Mouse (Mus musculus) telencephalon, adult 2 months (tissue): ENCODE results near the gene Olfr955.

Experiments
- DNase-seq: peaks from one replicate; pipeline ENCODE4 v3.0.0-alpha.2; 2011; ENCODE audit warnings: low read depth, low spot score

Olfr955 gene

GRCm38 (mm10) chr9:39471844-39472243, at the start of gene Olfr955:
Gene Olfr955, minus strand, starts transcription at chr9:39471944.
- DNase-seq: no peak

- DNase-seq: no peak
Observed at GRCm38 (mm10) chr9:39518595-39518994, 46.9 kb upstream of the Olfr955 start.

DNA sequence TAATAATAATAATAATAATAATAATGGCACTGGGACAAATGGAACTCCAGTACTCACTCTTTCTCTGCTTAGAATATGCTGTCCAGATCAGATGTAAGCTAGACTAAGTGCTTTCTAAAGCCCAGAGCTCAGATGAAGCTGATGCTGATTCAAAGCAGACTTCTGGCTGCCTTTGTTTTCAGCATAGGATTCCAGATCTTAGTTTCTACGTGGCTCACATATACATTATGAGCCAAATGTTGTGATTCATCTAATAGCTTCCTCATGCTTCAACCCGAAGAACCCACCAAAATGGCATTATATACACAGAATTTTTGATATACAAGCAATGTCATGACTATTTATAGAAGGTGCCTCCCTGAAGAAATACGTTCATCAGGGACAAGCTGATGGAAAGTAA, 43.8 kb upstream of the Olfr955 start, which contains the start of gene Olfr957:
Gene Olfr957, minus strand, starts transcription at position 279 of the 400 bp plus-strand sequence.
- DNase-seq: no peak

DNA sequence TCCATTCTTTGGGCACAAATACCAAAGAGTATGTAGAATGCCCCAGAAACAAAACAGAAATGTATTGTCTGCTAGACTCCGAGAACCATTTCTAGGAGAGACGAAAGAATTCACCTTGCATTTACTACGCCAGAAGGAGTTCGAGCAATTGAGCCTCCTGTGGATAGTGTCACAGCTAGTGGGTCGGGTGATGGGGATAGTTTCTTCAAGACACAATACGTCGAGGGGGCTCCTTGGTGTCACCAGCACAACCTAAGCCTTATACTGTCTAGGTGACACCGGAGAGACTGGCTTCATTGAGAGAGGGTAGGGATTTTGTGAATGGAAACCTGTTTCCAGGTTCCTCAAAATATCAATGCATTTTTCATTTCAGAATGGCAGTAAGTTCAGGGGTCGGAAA, 37.7 kb upstream of the Olfr955 start:
- DNase-seq: no peak

DNA sequence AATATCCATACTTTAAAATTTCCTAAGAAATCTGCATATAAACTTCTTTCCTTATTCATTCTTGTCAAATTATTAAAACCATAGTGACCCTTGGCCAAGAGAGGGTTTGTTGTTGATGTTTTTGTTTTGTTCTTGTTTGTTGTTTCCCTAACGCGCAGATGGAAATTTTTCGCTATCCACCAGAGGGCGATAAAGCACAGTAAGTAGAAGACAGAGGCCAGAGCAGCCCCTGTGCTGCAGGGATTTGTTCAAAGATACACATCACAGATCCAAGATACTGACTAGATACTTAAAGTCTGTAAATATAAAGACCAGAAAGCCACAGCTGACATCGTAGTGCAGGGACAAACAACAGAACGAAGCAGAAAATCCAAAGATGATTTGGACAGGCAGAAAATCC, 37.3 kb upstream of the Olfr955 start:
- DNase-seq: peak; percentile 28

DNA sequence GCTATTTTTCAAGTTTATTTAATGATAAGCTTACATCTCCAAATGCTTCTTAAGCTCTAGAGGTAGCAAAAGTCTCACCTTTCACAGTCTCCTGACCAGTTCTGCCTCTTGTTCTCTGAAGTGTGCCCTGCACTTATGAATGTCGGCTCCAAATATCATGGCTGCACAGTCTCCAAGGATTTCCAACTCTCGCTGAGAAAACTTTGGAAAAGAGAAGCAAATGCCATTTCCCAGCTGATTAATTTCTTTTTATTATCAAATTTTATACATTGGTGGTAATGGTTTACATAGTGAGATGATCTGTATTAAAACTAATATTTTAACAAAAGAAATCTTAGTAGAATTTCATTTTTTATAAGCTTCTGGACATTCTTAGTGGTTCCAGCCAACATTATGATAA, 22.2 kb upstream of the Olfr955 start, which contains the start of gene Olfr44:
Gene Olfr44, minus strand, starts transcription at position 101 of the 400 bp plus-strand sequence.
- DNase-seq: no peak

DNA sequence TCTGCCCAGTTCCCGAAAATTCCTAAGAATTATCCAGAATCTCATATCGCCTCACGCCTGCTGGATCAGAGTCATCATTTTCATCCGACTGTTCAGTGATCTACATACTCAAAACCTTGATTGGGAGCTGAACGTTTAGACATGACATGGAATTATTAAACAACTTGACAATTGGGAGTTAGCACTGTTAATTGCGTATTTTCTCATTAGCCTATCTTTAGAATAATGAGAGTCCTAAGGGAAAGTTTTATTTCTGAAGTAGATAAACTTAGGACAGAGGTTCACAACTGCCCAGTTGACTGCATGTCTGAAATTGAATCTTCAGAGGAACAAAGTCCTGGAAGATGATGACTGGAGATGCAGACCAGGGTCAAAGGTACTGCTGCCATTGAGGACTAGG, 15.3 kb downstream of the Olfr955 start, which contains the start of gene Olfr954:
Gene Olfr954, plus strand, starts transcription at position 301 of the 400 bp plus-strand sequence.
- DNase-seq: no peak

DNA sequence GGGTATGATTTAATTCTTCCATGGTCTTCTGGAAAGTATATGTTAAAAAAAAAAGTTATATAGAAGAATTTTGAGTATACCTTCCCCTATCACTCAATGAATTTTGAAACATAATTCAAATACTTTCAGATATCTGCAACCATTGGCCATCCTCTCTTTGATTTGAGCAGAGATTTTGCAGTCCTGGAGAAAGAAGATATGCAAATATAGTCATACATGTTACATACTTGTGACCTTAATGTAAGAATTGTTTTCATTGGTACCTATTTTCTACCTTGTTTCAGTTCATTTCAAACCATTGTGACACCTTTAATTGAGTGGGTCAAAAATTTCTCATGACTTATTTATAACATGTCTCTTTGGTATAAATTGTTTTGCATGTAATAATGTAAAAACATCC, 44.7 kb downstream of the Olfr955 start, which contains the start of gene Olfr952:
Gene Olfr952, minus strand, starts transcription at position 101 of the 400 bp plus-strand sequence.
- DNase-seq: no peak
